Mouse (Mus musculus): ENCODE results near the gene Col6a5. TPM values are rescaled to one million over a fixed set of nuclear protein-coding genes. Genes with fewer than 3 reads are reported as not detected.
A peak's percentile ranks its signal among the peaks of the same experiment; 100 is the strongest.

The Col6a5 gene
- total RNA-seq (2021): 1 to 10 TPM; 2.2 to 2.8 TPM
- long read RNA-seq, experiment 1: 0 reads
- long read RNA-seq, experiment 2, partial matches to known transcripts: 1 of 2 reads
- long read RNA-seq, experiment 2, other reads (novel, unspliced or antisense): 1 of 2 reads

- peak in 1 of 2 experiments; percentile 55 for DNase-seq (ENCODE audit: low spot score in 2 of 2)
Measured at GRCm38 (mm10) chr9:105960533-105960932, at the start of gene Col6a5. Gene Col6a5, minus strand, starts transcription at chr9:105960643.

GRCm38 (mm10) chr9:105997955-105998354, 37.5 kb upstream of the Col6a5 start:
- no peak for DNase-seq (ENCODE audit: low spot score in 2 of 2)

GRCm38 (mm10) chr9:105992425-105992824, 32.0 kb upstream of the Col6a5 start:
- DNase-seq (ENCODE audit: low spot score in 2 of 2): no peak

- DNase-seq (ENCODE audit: low spot score in 2 of 2): no peak
Measured at GRCm38 (mm10) chr9:105990099-105990498, 29.7 kb upstream of the Col6a5 start.

GRCm38 (mm10) chr9:105989468-105989867, 29.0 kb upstream of the Col6a5 start:
- DNase-seq (ENCODE audit: low spot score in 2 of 2): no peak

GRCm38 (mm10) chr9:105988096-105988495, 27.7 kb upstream of the Col6a5 start:
- no peak for DNase-seq (ENCODE audit: low spot score in 2 of 2)

- DNase-seq (ENCODE audit: low spot score in 2 of 2): no peak
Measured at GRCm38 (mm10) chr9:105984931-105985519, 24.6 kb upstream of the Col6a5 start.

GRCm38 (mm10) chr9:105978479-105978878, 18.0 kb upstream of the Col6a5 start:
- no peak for DNase-seq (ENCODE audit: low spot score in 2 of 2)

- DNase-seq (ENCODE audit: low spot score in 2 of 2): no peak
Measured at GRCm38 (mm10) chr9:105976871-105977270, 16.4 kb upstream of the Col6a5 start.

GRCm38 (mm10) chr9:105976314-105976713, 15.9 kb upstream of the Col6a5 start:
- no peak for DNase-seq (ENCODE audit: low spot score in 2 of 2)

GRCm38 (mm10) chr9:105973736-105974135, 13.3 kb upstream of the Col6a5 start:
- DNase-seq (ENCODE audit: low spot score in 2 of 2): no peak

GRCm38 (mm10) chr9:105972031-105972430, 11.6 kb upstream of the Col6a5 start:
- DNase-seq (ENCODE audit: low spot score in 2 of 2): no peak

- no peak for DNase-seq (ENCODE audit: low spot score in 2 of 2)
Measured at GRCm38 (mm10) chr9:105971351-105971894, 11.0 kb upstream of the Col6a5 start.

- no peak for DNase-seq (ENCODE audit: low spot score in 2 of 2)
Measured at GRCm38 (mm10) chr9:105970901-105971300, 10.5 kb upstream of the Col6a5 start.

- no peak for DNase-seq (ENCODE audit: low spot score in 2 of 2)
Measured at GRCm38 (mm10) chr9:105967976-105968375, 7.5 kb upstream of the Col6a5 start.

- no peak for DNase-seq (ENCODE audit: low spot score in 2 of 2)
Measured at GRCm38 (mm10) chr9:105959116-105959515, 1.3 kb downstream of the Col6a5 start.

GRCm38 (mm10) chr9:105949755-105950154, 10.7 kb downstream of the Col6a5 start:
- DNase-seq (ENCODE audit: low spot score in 2 of 2): no peak

GRCm38 (mm10) chr9:105947577-105947976, 12.9 kb downstream of the Col6a5 start:
- DNase-seq (ENCODE audit: low spot score in 2 of 2): no peak

GRCm38 (mm10) chr9:105933816-105934215, 26.6 kb downstream of the Col6a5 start:
- DNase-seq (ENCODE audit: low spot score in 2 of 2): no peak

- DNase-seq (ENCODE audit: low spot score in 2 of 2): no peak
Measured at GRCm38 (mm10) chr9:105929287-105929686, 31.2 kb downstream of the Col6a5 start.

- no peak for DNase-seq (ENCODE audit: low spot score in 2 of 2)
Measured at GRCm38 (mm10) chr9:105928406-105929071, 31.9 kb downstream of the Col6a5 start.

GRCm38 (mm10) chr9:105923659-105924058, 36.8 kb downstream of the Col6a5 start:
- DNase-seq (ENCODE audit: low spot score in 2 of 2): no peak
